Mouse (Mus musculus): Measurements from ENCODE around the gene Kif5a. TPM values are rescaled to one million over a fixed set of nuclear protein-coding genes. Genes with fewer than 3 reads are reported as not detected.

Kif5a gene
- 9.4 and 28.5 TPM in 2 replicates for polyA plus RNA-seq (2015; fragmentation: Nextera tagmentation; extraction: Ambion mirVana)

DNA sequence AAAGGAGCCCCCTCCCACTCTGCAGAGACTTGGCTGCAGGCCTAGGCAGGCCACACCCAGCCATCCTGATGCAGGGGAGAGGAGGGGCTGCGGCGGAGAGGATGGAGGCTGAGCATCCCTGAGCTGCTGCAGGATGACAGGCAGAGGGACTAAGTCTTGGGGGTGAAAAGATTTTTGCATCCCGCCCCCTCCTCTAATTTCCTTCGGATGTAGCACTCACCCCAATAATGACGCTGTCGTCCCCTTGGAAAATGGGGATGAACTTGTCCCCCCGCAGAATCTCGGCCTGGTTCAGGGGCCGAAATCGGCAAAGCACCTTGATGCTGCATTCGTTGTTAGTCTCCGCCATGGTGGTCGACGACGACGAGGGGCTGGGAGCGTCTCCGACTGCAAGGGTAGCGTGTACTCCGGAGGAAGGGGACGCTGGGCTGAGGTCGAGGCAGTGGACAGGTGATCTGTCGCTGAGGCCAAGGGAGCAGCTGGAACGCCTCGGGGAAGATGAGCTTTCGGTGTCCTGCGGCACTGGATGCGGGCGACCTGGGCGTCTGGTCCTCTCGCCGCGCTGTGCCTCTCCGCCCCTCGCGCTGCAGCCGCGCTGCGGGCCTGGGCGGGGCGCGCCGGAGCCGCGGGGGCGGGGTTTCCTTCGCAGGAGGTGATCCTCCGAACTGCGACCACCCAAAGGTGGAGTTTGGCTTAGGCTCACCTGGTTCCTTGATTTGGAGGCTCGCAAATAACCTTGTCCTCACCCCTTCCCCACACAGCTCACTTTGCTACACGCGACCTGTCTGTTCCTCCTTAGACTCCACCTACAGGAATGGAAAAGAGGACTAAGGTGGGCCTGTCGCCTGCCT lies at the start of gene Kif5a:
Gene Kif5a (minus strand): TSS at position 801 of the 851 bp plus-strand sequence.

GRCm38 (mm10) chr10:127311476-127312355 lies 48.6 kb upstream of the Kif5a start, which contains the start of gene Mars:
Mars (minus strand) TSS chr10:127311786.

GRCm38 (mm10) chr10:127288800-127289572 lies 25.8 kb upstream of the Kif5a start, which contains the start of gene Mbd6:
Mbd6 (minus strand) TSS chr10:127289018.

GRCm38 (mm10) chr10:127266112-127267091 lies 3.3 kb upstream of the Kif5a start, which contains the start of gene Dctn2:
Dctn2 (plus strand) TSS chr10:127266368.

DNA sequence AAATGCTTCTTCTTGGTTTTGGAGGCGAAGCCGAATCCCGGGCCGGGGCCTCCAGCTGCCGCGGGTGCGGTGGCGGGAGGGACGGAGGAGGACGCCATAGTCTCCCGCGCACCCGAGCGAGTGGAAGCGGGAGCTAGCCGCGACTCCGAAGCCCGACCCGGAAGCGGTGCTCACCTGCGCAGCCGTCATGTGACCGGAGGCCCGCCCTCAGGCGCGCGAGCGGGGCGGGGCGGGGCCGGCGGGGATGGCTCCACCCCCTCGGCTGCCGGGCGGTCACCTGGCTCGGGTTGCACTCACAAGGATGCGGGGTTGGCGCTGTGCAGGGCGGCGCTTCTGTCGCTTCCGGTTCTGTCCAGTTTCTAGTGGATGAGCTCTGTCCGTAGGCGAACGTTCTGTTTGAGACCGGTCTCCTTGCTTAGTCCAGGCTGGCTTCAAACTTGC lies 51.7 kb downstream of the Kif5a start, which contains the start of gene Pip4k2c:
Gene Pip4k2c (minus strand): TSS at position 172 of the 441 bp plus-strand sequence.

GRCm38 (mm10) chr10:127195328-127196129 lies 67.6 kb downstream of the Kif5a start, which contains the start of gene Dtx3:
Dtx3 (minus strand) TSS chr10:127195728.

DNA sequence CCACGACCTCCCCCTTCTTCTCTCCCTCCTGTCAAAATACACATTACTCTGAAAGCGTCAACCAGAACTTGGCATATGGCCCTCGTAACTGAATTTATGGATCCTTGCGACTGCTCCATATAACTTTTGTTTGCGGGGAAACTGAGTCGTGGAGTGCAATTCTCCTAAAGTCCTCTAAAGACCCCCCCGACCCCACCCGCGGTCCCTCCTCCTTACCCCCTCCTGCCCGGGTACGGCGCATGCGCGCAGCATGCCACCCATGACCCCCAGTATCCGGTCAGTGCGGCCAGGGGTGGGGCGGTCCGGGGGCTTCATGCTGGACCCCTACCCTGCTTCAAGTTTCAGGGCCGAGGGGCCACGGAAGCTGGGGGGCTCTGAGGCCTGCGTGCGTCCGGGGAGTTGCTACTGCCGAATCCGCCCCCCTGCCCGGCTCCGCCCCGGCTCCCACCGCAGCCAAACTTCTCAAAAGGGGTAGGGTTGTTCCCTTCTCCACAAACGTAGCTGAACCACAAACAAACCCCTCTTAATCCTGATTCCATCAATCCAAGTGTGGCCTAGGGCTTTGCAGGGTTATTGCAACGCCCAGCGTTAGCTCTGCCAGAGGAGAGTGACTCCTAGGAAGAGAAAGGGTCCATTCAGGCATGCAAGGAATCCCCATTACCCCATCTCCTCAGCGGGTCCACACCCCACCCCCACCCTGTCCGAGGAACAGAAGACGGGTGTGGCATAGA lies 73.3 kb downstream of the Kif5a start, which contains the start of gene Arhgef25:
Gene Arhgef25 (minus strand): TSS at position 433 of the 731 bp plus-strand sequence.

DNA sequence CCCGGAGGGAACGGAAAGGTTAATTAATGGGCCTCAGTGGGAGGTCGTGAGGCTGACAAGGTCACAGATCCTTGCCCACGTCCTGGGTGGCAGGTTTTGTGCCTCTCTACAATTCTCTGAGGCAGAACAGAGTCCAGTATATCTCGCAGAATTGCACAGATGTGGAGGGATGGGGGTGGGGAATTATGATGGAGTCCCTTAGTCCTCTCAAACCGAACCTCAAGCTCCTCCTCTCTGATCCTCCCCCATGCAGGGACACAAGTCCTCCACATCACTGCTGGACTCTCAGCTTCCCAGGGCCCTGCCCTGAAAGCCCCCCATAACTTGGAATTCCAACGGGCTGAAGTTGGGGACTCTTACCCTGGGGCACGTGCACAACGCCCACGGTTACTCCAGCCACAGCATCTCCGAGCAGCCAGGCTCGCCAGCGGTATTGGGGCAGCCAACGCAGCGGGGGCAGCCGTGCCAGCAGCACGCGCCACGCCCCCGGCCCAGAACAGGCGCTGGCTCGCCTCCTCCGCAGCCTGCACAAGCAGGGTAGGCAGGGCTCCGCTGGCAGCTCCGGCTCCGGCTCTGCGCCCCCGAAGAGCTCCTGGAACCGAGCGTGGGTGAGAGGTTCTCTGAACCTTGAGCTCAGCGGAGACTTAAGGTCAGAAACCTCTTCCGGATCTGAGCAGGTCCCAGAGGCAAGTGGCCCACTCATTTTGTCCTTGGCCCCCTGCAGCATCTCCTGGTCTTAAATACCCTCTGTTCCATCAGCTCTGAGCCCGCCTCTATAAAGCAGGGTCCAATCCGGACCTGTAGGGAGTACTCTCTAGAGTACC lies 83.1 kb downstream of the Kif5a start, which contains the start of gene Slc26a10:
Gene Slc26a10 (minus strand): TSS at position 775 of the 824 bp plus-strand sequence.

Other genes starting within 250 kb of the Kif5a start
- gene Tsfm, start 232.5 kb downstream of the Kif5a start, polyA plus RNA-seq (2015; fragmentation: Nextera tagmentation; extraction: Ambion mirVana): 48.6 and 93.0 TPM in 2 replicates
- 21.1 and 31.5 TPM in 2 replicates for gene Mettl1, start 221.9 kb downstream of the Kif5a start, polyA plus RNA-seq (2015; fragmentation: Nextera tagmentation; extraction: Ambion mirVana)
- 0.05 and 0.15 TPM in 2 replicates for gene Eef1akmt3, start 221.8 kb downstream of the Kif5a start, polyA plus RNA-seq (2015; fragmentation: Nextera tagmentation; extraction: Ambion mirVana)
- gene Cyp27b1, start 215.1 kb downstream of the Kif5a start, polyA plus RNA-seq (2015; fragmentation: Nextera tagmentation; extraction: Ambion mirVana): 0.25 and 0.30 TPM in 2 replicates
- gene March9, start 203.2 kb downstream of the Kif5a start, polyA plus RNA-seq (2015; fragmentation: Nextera tagmentation; extraction: Ambion mirVana): 0.98 and 1.1 TPM in 2 replicates
- 454 and 569 TPM in 2 replicates for gene Cdk4, start 199.8 kb downstream of the Kif5a start, polyA plus RNA-seq (2015; fragmentation: Nextera tagmentation; extraction: Ambion mirVana)
- 127 and 168 TPM in 2 replicates for gene Tspan31, start 193.1 kb downstream of the Kif5a start, polyA plus RNA-seq (2015; fragmentation: Nextera tagmentation; extraction: Ambion mirVana)
- 0.20 and 0.39 TPM in 2 replicates for gene Agap2, start 188.1 kb downstream of the Kif5a start, polyA plus RNA-seq (2015; fragmentation: Nextera tagmentation; extraction: Ambion mirVana)
- gene Os9, start 142.2 kb downstream of the Kif5a start, polyA plus RNA-seq (2015; fragmentation: Nextera tagmentation; extraction: Ambion mirVana): 70.0 and 115 TPM in 2 replicates
- 8.3 and 11.5 TPM in 2 replicates for gene B4galnt1, start 98.1 kb downstream of the Kif5a start, polyA plus RNA-seq (2015; fragmentation: Nextera tagmentation; extraction: Ambion mirVana)
- 0.77 and 1.5 TPM in 2 replicates for gene Slc26a10, start 82.7 kb downstream of the Kif5a start, polyA plus RNA-seq (2015; fragmentation: Nextera tagmentation; extraction: Ambion mirVana)
- 26.9 and 37.1 TPM in 2 replicates for gene Arhgef25, start 73.3 kb downstream of the Kif5a start, polyA plus RNA-seq (2015; fragmentation: Nextera tagmentation; extraction: Ambion mirVana)
- gene Dtx3, start 67.6 kb downstream of the Kif5a start, polyA plus RNA-seq (2015; fragmentation: Nextera tagmentation; extraction: Ambion mirVana): 71.2 and 89.3 TPM in 2 replicates
- gene Pip4k2c, start 51.8 kb downstream of the Kif5a start, polyA plus RNA-seq (2015; fragmentation: Nextera tagmentation; extraction: Ambion mirVana): 20.1 and 31.2 TPM in 2 replicates
- gene Dctn2, start 3.0 kb upstream of the Kif5a start, polyA plus RNA-seq (2015; fragmentation: Nextera tagmentation; extraction: Ambion mirVana): 179 and 189 TPM in 2 replicates
- 8.1 and 10.8 TPM in 2 replicates for gene Mbd6, start 25.7 kb upstream of the Kif5a start, polyA plus RNA-seq (2015; fragmentation: Nextera tagmentation; extraction: Ambion mirVana)
- gene Mars, start 48.4 kb upstream of the Kif5a start, polyA plus RNA-seq (2015; fragmentation: Nextera tagmentation; extraction: Ambion mirVana): 74.6 and 97.2 TPM in 2 replicates
- gene Arhgap9, start 58.6 kb upstream of the Kif5a start, polyA plus RNA-seq (2015; fragmentation: Nextera tagmentation; extraction: Ambion mirVana): 4.9 and 5.0 TPM in 2 replicates
- gene Gli1, start 78.6 kb upstream of the Kif5a start, polyA plus RNA-seq (2015; fragmentation: Nextera tagmentation; extraction: Ambion mirVana): 2.6 and 3.4 TPM in 2 replicates
- 1.4 and 1.7 TPM in 2 replicates for gene Inhbe, start 91.1 kb upstream of the Kif5a start, polyA plus RNA-seq (2015; fragmentation: Nextera tagmentation; extraction: Ambion mirVana)
- 0.46 and 0.61 TPM in 2 replicates for gene Inhbc, start 107.1 kb upstream of the Kif5a start, polyA plus RNA-seq (2015; fragmentation: Nextera tagmentation; extraction: Ambion mirVana)
- gene R3hdm2, start 117.0 kb upstream of the Kif5a start, polyA plus RNA-seq (2015; fragmentation: Nextera tagmentation; extraction: Ambion mirVana): 29.8 and 36.2 TPM in 2 replicates
- gene Stac3, start 238.3 kb upstream of the Kif5a start, polyA plus RNA-seq (2015; fragmentation: Nextera tagmentation; extraction: Ambion mirVana): 0.98 and 2.2 TPM in 2 replicates